Mouse (Mus musculus) spleen, adult 2 months (tissue): Measurements from ENCODE around the gene Parva.

Experiments
- CTCF ChIP-seq: fragments of 200-500 bp; IDR thresholded peaks from 2 replicates; pipeline ENCODE4 v1.5.1; 2011; ENCODE audit warnings: mild to moderate bottlenecking, inconsistent platforms; ENCODE audit not compliant: insufficient read depth, insufficient read length, insufficient replicate concordance; ENCODE audit errors: extremely low read depth
- POLR2A ChIP-seq: fragments of 200-500 bp; IDR thresholded peaks from 2 replicates; pipeline ENCODE4 v1.6.1; 2011; ENCODE audit warnings: low read depth, low read length, inconsistent platforms

DNA sequence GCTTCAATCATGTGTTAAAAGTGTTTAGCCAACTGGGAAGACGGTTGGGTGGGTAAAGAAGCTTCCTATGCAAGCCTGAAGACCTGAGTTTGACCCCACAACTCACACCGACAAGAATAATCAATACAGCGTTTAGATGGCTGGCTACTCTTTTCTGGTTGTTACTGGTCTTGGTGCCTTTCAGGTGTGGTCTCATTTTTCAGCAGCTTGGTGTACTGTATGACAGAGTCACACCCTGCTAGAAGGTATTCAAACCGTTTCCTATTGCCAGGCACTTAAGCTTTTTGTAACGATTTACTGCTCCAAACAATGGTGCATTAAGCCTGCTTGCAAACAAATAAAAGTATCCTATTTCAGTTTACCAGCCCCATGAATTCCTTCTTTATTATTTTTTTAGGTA lies 25.2 kb downstream of the Parva start:
- TF ChIP-seq POLR2A (no peak), CTCF (no peak)
